Mouse (Mus musculus): ENCODE measurements at regions not wholly inside any gene's neighbourhood (a gene's known extent, or its start where the extent isn't known, plus 50 kb on each side); places are given as distances from the start of the nearest gene placed in this dataset.

DNA sequence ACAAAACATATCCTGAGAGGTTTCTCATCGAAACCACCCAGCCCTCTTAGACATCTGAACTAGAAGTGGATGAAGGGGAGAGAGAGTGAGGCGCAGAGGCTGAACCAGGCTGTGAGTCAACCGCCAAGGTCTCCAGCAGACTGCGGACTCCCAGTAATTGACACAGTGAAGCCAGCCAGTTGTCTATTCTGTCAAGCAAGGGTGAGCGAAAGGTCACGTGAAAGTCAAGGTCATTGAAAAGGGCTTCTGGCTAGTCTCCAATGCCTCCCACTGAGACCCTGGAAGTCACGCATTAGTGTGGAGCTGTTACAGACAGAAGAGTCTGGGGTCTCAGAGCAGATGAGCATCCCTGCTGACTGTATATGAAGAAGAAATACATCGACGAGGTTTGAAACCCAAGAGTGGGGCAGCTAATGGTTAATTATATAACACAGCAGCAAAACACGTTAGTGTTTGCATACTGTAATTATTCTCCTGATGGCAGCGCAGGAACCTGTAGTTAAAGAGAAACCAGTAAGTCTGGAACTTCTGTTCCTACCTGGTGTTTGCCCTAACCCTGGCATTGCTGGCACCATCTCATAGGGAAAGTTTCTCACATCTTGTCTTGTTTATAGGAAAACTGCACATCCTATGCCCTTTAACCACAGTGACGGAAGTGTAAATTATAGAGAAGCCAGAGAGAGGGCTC is 181.5 kb upstream of the Jmjd1c start:
- no peak for TF ChIP-seq CTCF (IDR thresholded peaks at IDR 0.05; ENCODE audit: borderline replicate concordance, control insufficient read depth, extremely low read depth, insufficient read depth, low read length, poor library complexity)
- no peak for TF ChIP-seq POLR2A (IDR thresholded peaks at IDR 0.05; ENCODE audit: control insufficient read depth, extremely low read depth, insufficient read depth, low read length, poor library complexity)
